Mouse (Mus musculus) Patski (cell line): ENCODE measurements around the gene Rilpl1. TPM values are rescaled to one million over a fixed set of nuclear protein-coding genes. Genes with fewer than 3 reads are reported as not detected.

Source experiments
- ATAC-seq: fragments of 100-300 bp; one replicate; pipeline ENCODE4 v1.8.0; 2021
- CTCF ChIA-PET: fragments of 350-600 bp; sonication (Branson Sonifier 250); formaldehyde crosslinking; loops from one replicate; lab custom pipeline; 2022; ENCODE audit warnings: inconsistent platforms; lab: Charles Lee
- POLR2A ChIA-PET: fragments of 350-600 bp; sonication (Branson Sonifier 250); formaldehyde crosslinking; loops from one replicate; lab custom pipeline; 2022; ENCODE audit warnings: antibody characterized with exemption, inconsistent platforms; lab: Charles Lee
- DNase-seq: peaks from one replicate; pipeline ENCODE4 v3.0.0-alpha.2; 2011; ENCODE audit warnings: low read depth, low spot score
- H3K27me3 ChIP-seq: fragments of 371-371 bp; one replicate; pipeline ENCODE4 v1.5.1; 2021
- CTCF ChIP-seq: fragments of 100-300 bp; IDR thresholded peaks from one replicate; pipeline ENCODE4 v1.5.1; 2021
- in situ Hi-C: fragments of 300-500 bp; cut with MboI; formaldehyde crosslinking; loops from 3 replicates; pipeline ENCODE4 v1.11.1; 2018; ENCODE audit warnings: low pct_unique_long_range_greater_than_20kb, mixed read lengths
- polyA plus RNA-seq: library from polyadenylated mRNA; unstranded; gene quantifications from one replicate; pipeline ENCODE4 v1.2.3, GENCODE M21; 2021

The Rilpl1 gene
- polyA plus RNA-seq, result 98.2 TPM

DNA sequence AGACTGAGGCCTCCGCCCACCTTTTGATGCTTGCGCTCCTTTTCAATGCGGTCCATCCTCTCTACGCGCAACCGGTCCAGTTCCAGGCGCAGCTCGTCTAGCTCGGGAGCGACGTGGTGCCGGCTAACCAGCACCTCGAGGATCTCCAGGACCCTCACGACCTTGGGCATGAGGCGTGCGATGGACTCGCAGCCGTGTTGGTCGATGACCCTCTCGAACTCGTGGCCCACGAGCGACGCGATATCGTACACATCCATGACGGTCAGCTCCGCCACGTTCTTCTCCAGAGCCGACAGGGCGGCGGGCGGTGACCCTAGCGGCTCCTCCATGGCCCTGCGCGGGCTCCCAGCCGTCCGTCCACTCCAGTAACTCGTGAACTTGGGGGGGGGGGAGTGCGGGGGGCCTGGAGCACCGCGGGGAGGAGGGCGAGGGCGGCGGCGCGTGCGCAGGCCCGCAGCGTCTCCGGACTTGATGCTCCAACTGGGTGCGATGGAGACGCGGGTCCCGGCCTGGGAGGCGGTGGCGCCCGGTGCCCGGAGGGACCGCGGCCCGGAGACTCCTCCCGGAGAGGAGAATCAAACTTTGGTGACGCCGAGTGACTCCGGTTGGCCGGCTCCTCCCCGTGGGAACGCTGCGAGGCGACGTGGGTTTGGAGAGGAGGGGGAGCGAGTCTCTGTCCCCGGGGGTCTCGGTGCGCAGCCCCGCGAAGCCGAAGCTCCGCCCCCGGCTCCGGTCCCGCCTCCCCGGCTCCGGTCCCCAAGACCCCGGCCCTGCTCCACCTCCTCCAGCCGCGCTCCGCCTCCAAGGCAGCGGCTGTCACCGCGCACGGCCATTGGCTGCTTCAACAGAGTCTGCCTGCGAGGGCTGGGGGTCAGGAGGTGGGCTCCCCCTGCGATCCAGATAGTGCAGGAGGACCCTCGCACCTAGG lies at the start of gene Rilpl1:
TSS of gene Rilpl1 (minus strand) at position 737 of the 928 bp plus-strand sequence.
- ChIA-PET POLR2A (interaction anchor here (0.6 to 1.6 kb wide), 9 partner anchors 9 to 553 kb away, joined by 3 to 5 read pairs (median 3); no protein-coding TSS in a partner anchor), CTCF (interaction anchor here (0.8 to 1.5 kb wide), 5 partner anchors 8 to 98 kb away, joined by 3 to 4 read pairs (median 4); no protein-coding TSS in a partner anchor)
- H3K27me3 ChIP-seq, result no peaks in the 10 kb centered on the region
- TF ChIP-seq CTCF, result no peak
- ATAC-seq (peak; percentile 85), DNase-seq (no peak)
- in situ Hi-C loops, result loop anchor here (5.0 kb wide), 1 partner anchor 94 kb away; the partner anchor contains the start of gene Kmt5a

DNA sequence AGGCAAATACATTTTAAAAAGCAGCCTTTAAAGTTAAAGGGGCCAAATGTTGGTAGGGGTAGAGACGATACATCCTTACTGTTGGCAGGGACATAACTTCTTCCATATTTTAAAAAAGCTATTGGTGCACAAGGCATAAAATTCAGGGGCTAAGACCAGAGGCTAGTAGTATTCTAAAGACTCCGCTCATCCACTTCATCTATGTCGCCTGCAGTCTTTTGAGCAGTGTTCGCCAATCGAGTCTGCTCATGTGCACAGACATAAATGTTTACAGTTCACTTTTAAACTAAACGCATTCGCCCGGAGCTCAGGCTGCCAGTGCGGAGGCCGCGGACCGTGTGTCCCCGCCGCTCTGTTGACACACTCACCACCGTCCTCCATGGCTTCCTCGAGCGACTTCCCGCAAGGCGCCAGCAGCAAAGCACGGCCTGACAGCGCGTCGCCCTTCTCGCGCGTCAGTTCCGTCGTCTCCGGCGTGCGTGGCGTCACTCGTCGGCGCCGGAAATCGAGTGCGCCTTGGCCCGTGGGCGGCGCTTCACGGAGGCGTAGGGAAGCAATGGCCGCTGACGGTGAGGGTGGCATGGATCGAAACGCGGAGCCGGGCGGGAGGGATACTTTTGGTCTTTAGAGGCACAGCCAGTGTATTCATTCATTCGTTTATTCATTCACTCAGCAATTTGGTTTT lies 47.6 kb upstream of the Rilpl1 start, which contains the start of the genes Eif2b1 and Gtf2h3:
TSS of gene Eif2b1 (minus strand) at position 499 of the 685 bp plus-strand sequence.
TSS of gene Gtf2h3 (plus strand) at position 508 of the 685 bp plus-strand sequence.
- POLR2A ChIA-PET, result interaction anchor here (0.8 kb wide), 1 partner anchor 22 kb away, joined by 3 read pairs; no protein-coding TSS in a partner anchor
- TF ChIP-seq CTCF, result no peak
- ATAC-seq (peak; percentile 78), DNase-seq (peak; percentile 64)
- CTCF ChIA-PET, result no interaction called here
- in situ Hi-C loops, result no loop called here
- no peaks in the 10 kb centered on the region for H3K27me3 ChIP-seq

GRCm38 (mm10) chr5:124575467-124575866 lies 44.3 kb upstream of the Rilpl1 start:
- no peak for TF ChIP-seq CTCF
- CTCF ChIA-PET, result no interaction called here
- POLR2A ChIA-PET, result no interaction called here
- no peak for DNase-seq
- H3K27me3 ChIP-seq, result no peaks in the 10 kb centered on the region
- ATAC-seq, result no peak
- in situ Hi-C loops, result no loop called here

DNA sequence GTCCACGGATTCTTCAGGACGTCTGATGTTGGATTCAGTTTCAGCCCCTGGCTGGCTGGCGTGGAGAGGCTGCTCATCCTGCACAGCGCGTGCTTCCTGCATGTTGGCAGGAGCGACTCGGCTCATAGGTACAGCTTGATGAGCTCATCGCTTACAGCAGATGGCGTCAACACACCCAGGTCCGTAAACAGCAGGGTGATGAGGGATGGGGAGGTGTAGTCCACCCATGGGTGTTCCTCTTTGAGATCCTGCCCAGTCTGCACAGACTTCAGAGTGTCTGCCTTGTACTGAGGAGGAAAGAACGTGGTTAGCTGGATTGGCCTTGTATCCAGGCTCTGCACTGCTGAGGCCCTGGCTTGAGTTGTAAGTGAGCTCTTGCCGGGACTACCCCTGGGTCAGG lies 39.9 kb upstream of the Rilpl1 start:
- no peaks in the 10 kb centered on the region for H3K27me3 ChIP-seq
- ChIA-PET CTCF (interaction anchor here (1.1 to 1.3 kb wide), 2 partner anchors 11 to 16 kb away, joined by 3 to 4 read pairs; no protein-coding TSS in a partner anchor), POLR2A (no interaction called here)
- no peak for DNase-seq
- no peak for TF ChIP-seq CTCF
- ATAC-seq, result no peak
- in situ Hi-C loops, result no loop called here

DNA sequence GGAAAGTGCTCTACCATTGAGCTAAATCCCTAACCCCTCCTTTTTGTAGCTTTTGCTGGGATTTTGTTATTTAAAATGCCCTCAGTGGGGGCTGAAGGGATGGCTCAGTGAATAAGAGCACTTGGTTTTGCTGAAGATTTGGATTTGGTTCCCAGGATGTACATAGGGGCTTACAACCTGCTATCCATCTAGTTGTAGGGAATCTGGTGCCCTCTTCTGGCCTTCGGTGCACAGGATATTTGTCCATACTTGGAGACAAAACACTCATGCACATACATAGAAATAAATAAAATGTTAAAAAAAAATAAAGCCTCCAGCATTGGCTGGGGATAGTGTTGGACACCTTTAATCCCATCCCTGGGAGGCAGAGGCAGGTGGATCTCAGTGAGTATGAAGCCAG lies 24.0 kb upstream of the Rilpl1 start:
- in situ Hi-C loops, result no loop called here
- no peak for DNase-seq
- CTCF ChIA-PET, result interaction anchor here (0.8 to 5.7 kb wide), 10 partner anchors 9 to 124 kb away, joined by 3 to 30 read pairs (median 4); no protein-coding TSS in a partner anchor
- TF ChIP-seq CTCF, result no peak
- no peaks in the 10 kb centered on the region for H3K27me3 ChIP-seq
- ATAC-seq, result no peak
- POLR2A ChIA-PET, result interaction anchor here (0.8 to 0.9 kb wide), 2 partner anchors 14 to 123 kb away, joined by 3 read pairs; no protein-coding TSS in a partner anchor

- no peaks in the 10 kb centered on the region for H3K27me3 ChIP-seq
- CTCF ChIA-PET, result interaction anchor here (0.6 to 5.7 kb wide), 3 partner anchors 15 to 224 kb away, joined by 3 to 30 read pairs (median 4); no protein-coding TSS in a partner anchor
- no peak for TF ChIP-seq CTCF
- DNase-seq (no peak), ATAC-seq (no peak)
- in situ Hi-C loops, result no loop called here
- POLR2A ChIA-PET, result interaction anchor here (0.6 to 1.0 kb wide), 3 partner anchors 14 to 74 kb away, joined by 3 to 6 read pairs (median 4); partner anchors contain the start of gene Atp6v0a2
Measured at GRCm38 (mm10) chr5:124553607-124554006, 22.4 kb upstream of the Rilpl1 start.

DNA sequence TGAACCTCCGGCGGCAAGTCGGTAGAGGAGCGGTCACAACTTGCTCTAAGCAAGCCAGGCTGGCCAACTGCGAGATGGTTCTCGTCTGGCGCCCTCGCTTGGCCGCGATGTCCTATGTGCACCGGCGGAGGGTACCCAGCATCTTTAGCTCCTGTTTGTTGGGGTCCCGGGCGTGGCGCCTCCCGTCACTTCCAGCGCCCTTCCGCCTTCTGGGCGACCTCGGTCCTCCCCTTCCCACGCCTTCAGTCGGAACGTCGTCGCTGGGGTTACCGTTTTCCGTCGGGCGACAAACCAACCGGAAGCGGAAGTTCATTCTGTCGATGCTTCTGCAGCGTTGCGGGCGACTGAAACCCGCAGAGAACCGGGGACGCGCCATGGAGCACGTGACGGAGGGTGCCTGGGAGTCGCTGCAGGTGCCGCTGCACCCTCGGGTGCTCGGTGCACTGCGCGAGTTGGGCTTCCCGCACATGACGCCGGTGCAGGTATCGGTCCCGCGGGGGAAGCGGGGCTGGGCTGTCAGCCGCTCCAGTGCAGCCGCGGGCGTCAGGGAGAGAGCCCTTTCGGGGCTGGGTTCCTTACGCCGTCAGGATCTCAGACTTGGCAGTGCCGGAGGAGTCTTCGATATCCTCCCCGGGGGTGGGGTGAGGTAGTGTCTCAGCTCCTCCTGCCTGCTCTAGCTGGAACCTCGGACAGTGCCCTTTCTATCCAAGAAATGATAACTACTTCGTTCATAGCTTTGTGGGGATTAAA lies 21.5 kb upstream of the Rilpl1 start, which contains the start of gene Ddx55:
TSS of gene Ddx55 (plus strand) at position 307 of the 750 bp plus-strand sequence.
- H3K27me3 ChIP-seq, result no peaks in the 10 kb centered on the region
- no peak for TF ChIP-seq CTCF
- in situ Hi-C loops, result no loop called here
- peak; percentile 67 for DNase-seq
- ChIA-PET CTCF (interaction anchor here (0.6 to 5.7 kb wide), 6 partner anchors 9 to 223 kb away, joined by 3 to 30 read pairs (median 4); no protein-coding TSS in a partner anchor), POLR2A (interaction anchor here (0.6 to 2.0 kb wide), 10 partner anchors 10 to 1970 kb away, joined by 3 to 6 read pairs (median 4); partner anchors contain the start of gene Atp6v0a2)
- ATAC-seq, result peak; percentile 84

GRCm38 (mm10) chr5:124552094-124552472 lies 20.9 kb upstream of the Rilpl1 start:
- DNase-seq (no peak), ATAC-seq (no peak)
- no peaks in the 10 kb centered on the region for H3K27me3 ChIP-seq
- no peak for TF ChIP-seq CTCF
- POLR2A ChIA-PET, result interaction anchor here (0.6 to 2.0 kb wide), 7 partner anchors 10 to 1969 kb away, joined by 3 to 6 read pairs (median 3); no protein-coding TSS in a partner anchor
- CTCF ChIA-PET, result interaction anchor here (0.8 to 5.7 kb wide), 6 partner anchors 9 to 118 kb away, joined by 3 to 30 read pairs (median 4); no protein-coding TSS in a partner anchor
- in situ Hi-C loops, result no loop called here
